Mouse (Mus musculus): ENCODE results near the gene Nol6. TPM values are rescaled to one million over a fixed set of nuclear protein-coding genes. Genes with fewer than 3 reads are reported as not detected.

The Nol6 gene
- polyA plus RNA-seq, 1 experiment from 2014 or later = 18.6 TPM

GRCm38 (mm10) chr4:41097871-41098576 lies 26.2 kb downstream of the Nol6 start, which contains the start of gene Aqp3:
Gene Aqp3, minus strand, starts transcription at chr4:41098183.
- Histone ChIP-seq H3K9me3 (replicated peaks; ENCODE audit: control insufficient read depth, low read length) (no peaks in the 10 kb centered on the region), H3K4me1 (ENCODE audit: control insufficient read depth, insufficient read depth, low read length) (no peaks in the 10 kb centered on the region; the same call in 1 of the 2 replicates), H3K4me2 (ENCODE audit: low read depth, low read length) (peak within 1 kb of the TSS; percentile 91), H3K9ac (replicated peaks; ENCODE audit: low read length) (peak within 1 kb of the TSS; percentile 39), H3K27ac (replicated peaks; ENCODE audit: low read depth, low read length) (no peak within 1 kb of the TSS), H3K27me3 (ENCODE audit: control insufficient read depth, insufficient read depth, low read length) (peaks cover 18% of the 10 kb centered on the region), H3K4me3 (ENCODE audit: low read depth, low read length) (peak within 1 kb of the TSS; percentile 39), H3K36me3 (replicated peaks; ENCODE audit: control insufficient read depth, insufficient read depth, low read depth, low read length) (no peaks in the 10 kb centered on the region)
- DNase-seq (ENCODE audit: low spot score) = peak; percentile 26
- ATAC-seq (replicated peaks; ENCODE audit: insufficient number of reproducible peaks, low FRiP score, low TSS enrichment, low read depth) = 0 out of 2 replicates have a peak, but pooled peaks have one; percentile 8
- WGBS = 2% methylated on average over 42 of the region's 42 CpGs

DNA sequence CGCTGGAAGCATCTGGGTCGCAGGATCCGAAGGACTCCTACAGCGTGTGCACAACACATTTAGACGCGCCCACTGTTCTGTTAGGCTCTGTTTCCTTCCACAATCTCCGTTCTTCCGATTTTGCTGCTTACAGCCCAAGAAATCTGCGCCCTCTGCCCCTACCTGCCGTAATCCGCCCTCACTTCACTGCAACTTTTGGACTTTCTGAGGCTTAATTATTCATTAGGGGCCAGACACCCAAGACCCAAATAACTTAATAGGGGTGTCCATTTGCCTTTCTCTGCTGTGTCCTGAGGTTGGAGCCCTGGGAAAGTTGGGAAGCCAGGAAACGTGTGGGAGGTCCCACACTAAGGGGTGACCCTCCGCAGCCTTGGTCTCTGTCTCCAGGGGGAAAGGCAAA lies 26.9 kb downstream of the Nol6 start:
- ATAC-seq (replicated peaks; ENCODE audit: insufficient number of reproducible peaks, low FRiP score, low TSS enrichment, low read depth) (no peak), DNase-seq (ENCODE audit: low spot score) (no peak)
- Histone ChIP-seq H3K4me2 (ENCODE audit: low read depth, low read length) (no peak overlapping the region; the same call in 1 of the 2 replicates), H3K27me3 (ENCODE audit: control insufficient read depth, insufficient read depth, low read length) (peaks cover 18% of the 10 kb centered on the region), H3K36me3 (replicated peaks; ENCODE audit: control insufficient read depth, insufficient read depth, low read depth, low read length) (no peaks in the 10 kb centered on the region), H3K9me3 (replicated peaks; ENCODE audit: control insufficient read depth, low read length) (no peaks in the 10 kb centered on the region), H3K4me1 (ENCODE audit: control insufficient read depth, insufficient read depth, low read length) (no peaks in the 10 kb centered on the region; the same call in 1 of the 2 replicates), H3K4me3 (ENCODE audit: low read depth, low read length) (no peak overlapping the region; the same call in 1 of the 2 replicates), H3K9ac (replicated peaks; ENCODE audit: low read length) (no peak overlapping the region), H3K27ac (replicated peaks; ENCODE audit: low read depth, low read length) (no peak overlapping the region)
- WGBS = 39% methylated on average over 13 of the region's 13 CpGs

DNA sequence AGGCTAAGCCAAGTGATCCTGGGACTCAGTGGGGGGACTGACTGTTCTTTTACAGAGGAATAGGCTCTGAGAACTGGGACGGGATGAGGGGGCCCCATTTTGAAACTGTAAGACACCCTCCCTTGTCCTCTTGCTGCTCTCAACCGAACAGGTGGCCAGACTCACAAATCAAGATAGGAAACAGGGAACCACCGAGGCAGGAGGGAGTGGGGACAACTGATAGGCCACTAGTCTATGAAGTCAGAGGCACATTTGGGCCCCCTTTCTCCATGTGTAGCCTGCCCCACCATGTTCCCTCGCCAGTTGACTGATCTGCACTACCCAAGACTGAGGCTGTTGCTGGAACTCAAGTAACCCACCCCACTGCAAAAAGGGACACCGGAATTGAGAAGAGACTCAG lies 27.5 kb downstream of the Nol6 start:
- H3K4me3 ChIP-seq (ENCODE audit: low read depth, low read length) = no peak overlapping the region
- no peak overlapping the region for H3K9ac ChIP-seq (replicated peaks; ENCODE audit: low read length)
- no peaks in the 10 kb centered on the region for H3K36me3 ChIP-seq (replicated peaks; ENCODE audit: control insufficient read depth, insufficient read depth, low read depth, low read length)
- no peak overlapping the region for H3K4me2 ChIP-seq (ENCODE audit: low read depth, low read length)
- WGBS = 66% methylated on average over 5 of the region's 5 CpGs
- no peak for DNase-seq (ENCODE audit: low spot score)
- H3K4me1 ChIP-seq (ENCODE audit: control insufficient read depth, insufficient read depth, low read length) = no peaks in the 10 kb centered on the region; the same call in 1 of the 2 replicates
- no peak overlapping the region for H3K27ac ChIP-seq (replicated peaks; ENCODE audit: low read depth, low read length)
- H3K27me3 ChIP-seq (ENCODE audit: control insufficient read depth, insufficient read depth, low read length) = peaks cover 18% of the 10 kb centered on the region
- no peaks in the 10 kb centered on the region for H3K9me3 ChIP-seq (replicated peaks; ENCODE audit: control insufficient read depth, low read length)
- no peak for ATAC-seq (replicated peaks; ENCODE audit: insufficient number of reproducible peaks, low FRiP score, low TSS enrichment, low read depth)

- Histone ChIP-seq H3K4me3 (ENCODE audit: low read depth, low read length) (no peak overlapping the region), H3K36me3 (replicated peaks; ENCODE audit: control insufficient read depth, insufficient read depth, low read depth, low read length) (no peaks in the 10 kb centered on the region), H3K9ac (replicated peaks; ENCODE audit: low read length) (no peak overlapping the region), H3K9me3 (replicated peaks; ENCODE audit: control insufficient read depth, low read length) (no peaks in the 10 kb centered on the region), H3K27me3 (ENCODE audit: control insufficient read depth, insufficient read depth, low read length) (peaks cover 18% of the 10 kb centered on the region), H3K27ac (replicated peaks; ENCODE audit: low read depth, low read length) (no peak overlapping the region), H3K4me2 (ENCODE audit: low read depth, low read length) (no peak overlapping the region), H3K4me1 (ENCODE audit: control insufficient read depth, insufficient read depth, low read length) (no peaks in the 10 kb centered on the region; the same call in 1 of the 2 replicates)
- DNase-seq (ENCODE audit: low spot score) (no peak), ATAC-seq (replicated peaks; ENCODE audit: insufficient number of reproducible peaks, low FRiP score, low TSS enrichment, low read depth) (no peak)
- WGBS = 59% methylated on average over 8 of the region's 8 CpGs
Observed at GRCm38 (mm10) chr4:41096169-41096568, 28.1 kb downstream of the Nol6 start.

DNA sequence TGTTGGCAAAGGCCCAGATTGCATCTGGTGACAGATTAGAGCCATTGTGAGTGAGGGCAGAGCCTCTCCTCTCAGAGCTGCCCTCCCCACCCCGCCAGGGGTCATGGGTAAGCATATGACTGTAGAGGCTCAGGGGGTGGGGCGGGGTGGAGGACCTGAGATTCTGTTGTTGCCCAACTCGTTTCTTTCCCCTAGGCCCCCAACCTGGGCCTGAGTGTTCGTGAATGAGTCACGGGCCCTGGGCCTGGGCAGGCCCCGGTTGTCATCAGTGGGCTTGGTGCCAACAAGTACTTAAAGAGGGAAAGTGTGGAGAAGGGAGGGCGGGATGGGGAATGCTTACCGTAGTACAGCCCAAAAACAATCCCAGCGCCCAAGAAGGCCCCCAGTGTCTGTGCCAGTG lies 29.9 kb downstream of the Nol6 start:
- Histone ChIP-seq H3K9me3 (replicated peaks; ENCODE audit: control insufficient read depth, low read length) (no peaks in the 10 kb centered on the region), H3K27me3 (ENCODE audit: control insufficient read depth, insufficient read depth, low read length) (peaks cover 18% of the 10 kb centered on the region), H3K4me2 (ENCODE audit: low read depth, low read length) (no peak overlapping the region), H3K9ac (replicated peaks; ENCODE audit: low read length) (no peak overlapping the region), H3K27ac (replicated peaks; ENCODE audit: low read depth, low read length) (no peak overlapping the region), H3K36me3 (replicated peaks; ENCODE audit: control insufficient read depth, insufficient read depth, low read depth, low read length) (no peaks in the 10 kb centered on the region), H3K4me3 (ENCODE audit: low read depth, low read length) (no peak overlapping the region), H3K4me1 (ENCODE audit: control insufficient read depth, insufficient read depth, low read length) (no peaks in the 10 kb centered on the region; the same call in 1 of the 2 replicates)
- no peak for DNase-seq (ENCODE audit: low spot score)
- whole genome bisulfite sequencing = 89% methylated on average over 9 of the region's 9 CpGs
- ATAC-seq (replicated peaks; ENCODE audit: insufficient number of reproducible peaks, low FRiP score, low TSS enrichment, low read depth) = no peak

GRCm38 (mm10) chr4:41092958-41093357 lies 31.3 kb downstream of the Nol6 start:
- H3K4me2 ChIP-seq (ENCODE audit: low read depth, low read length) = no peak overlapping the region
- no peak for DNase-seq (ENCODE audit: low spot score)
- no peak overlapping the region for H3K9ac ChIP-seq (replicated peaks; ENCODE audit: low read length)
- no peaks in the 10 kb centered on the region for H3K9me3 ChIP-seq (replicated peaks; ENCODE audit: control insufficient read depth, low read length)
- no peaks in the 10 kb centered on the region; the same call in 1 of the 2 replicates for H3K4me1 ChIP-seq (ENCODE audit: control insufficient read depth, insufficient read depth, low read length)
- H3K27me3 ChIP-seq (ENCODE audit: control insufficient read depth, insufficient read depth, low read length) = peaks cover 13% of the 10 kb centered on the region
- no peaks in the 10 kb centered on the region for H3K36me3 ChIP-seq (replicated peaks; ENCODE audit: control insufficient read depth, insufficient read depth, low read depth, low read length)
- no peak overlapping the region for H3K4me3 ChIP-seq (ENCODE audit: low read depth, low read length)
- WGBS = 82% methylated on average over 1 of the region's 1 CpGs
- no peak for ATAC-seq (replicated peaks; ENCODE audit: insufficient number of reproducible peaks, low FRiP score, low TSS enrichment, low read depth)
- H3K27ac ChIP-seq (replicated peaks; ENCODE audit: low read depth, low read length) = no peak overlapping the region

DNA sequence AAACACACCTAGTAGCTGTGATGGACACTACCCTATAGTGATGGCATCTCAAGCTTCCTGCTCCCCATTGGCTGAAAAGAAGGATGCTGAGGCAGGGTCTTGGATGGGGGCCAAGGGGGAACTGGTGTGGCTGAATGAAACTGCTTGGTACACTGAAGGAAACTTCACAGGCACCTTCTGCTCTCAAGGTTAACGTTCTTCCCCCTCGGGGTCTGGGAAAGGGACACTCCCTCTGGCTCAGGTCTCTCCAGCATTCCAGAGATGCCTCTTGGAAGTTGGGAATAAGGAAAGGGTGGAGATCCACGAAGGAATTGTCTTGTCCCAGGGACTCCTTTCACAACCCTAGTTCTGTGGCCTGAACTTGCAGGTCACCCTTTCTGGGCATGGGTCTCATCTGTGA lies 32.9 kb downstream of the Nol6 start:
- WGBS = 61% methylated on average over 3 of the region's 3 CpGs
- Histone ChIP-seq H3K27ac (replicated peaks; ENCODE audit: low read depth, low read length) (no peak overlapping the region), H3K9me3 (replicated peaks; ENCODE audit: control insufficient read depth, low read length) (no peaks in the 10 kb centered on the region), H3K4me2 (ENCODE audit: low read depth, low read length) (no peak overlapping the region), H3K27me3 (ENCODE audit: control insufficient read depth, insufficient read depth, low read length) (no peaks in the 10 kb centered on the region), H3K9ac (replicated peaks; ENCODE audit: low read length) (no peak overlapping the region), H3K4me3 (ENCODE audit: low read depth, low read length) (no peak overlapping the region), H3K4me1 (ENCODE audit: control insufficient read depth, insufficient read depth, low read length) (no peaks in the 10 kb centered on the region), H3K36me3 (replicated peaks; ENCODE audit: control insufficient read depth, insufficient read depth, low read depth, low read length) (no peaks in the 10 kb centered on the region)
- DNase-seq (ENCODE audit: low spot score) (no peak), ATAC-seq (replicated peaks; ENCODE audit: insufficient number of reproducible peaks, low FRiP score, low TSS enrichment, low read depth) (no peak)

DNA sequence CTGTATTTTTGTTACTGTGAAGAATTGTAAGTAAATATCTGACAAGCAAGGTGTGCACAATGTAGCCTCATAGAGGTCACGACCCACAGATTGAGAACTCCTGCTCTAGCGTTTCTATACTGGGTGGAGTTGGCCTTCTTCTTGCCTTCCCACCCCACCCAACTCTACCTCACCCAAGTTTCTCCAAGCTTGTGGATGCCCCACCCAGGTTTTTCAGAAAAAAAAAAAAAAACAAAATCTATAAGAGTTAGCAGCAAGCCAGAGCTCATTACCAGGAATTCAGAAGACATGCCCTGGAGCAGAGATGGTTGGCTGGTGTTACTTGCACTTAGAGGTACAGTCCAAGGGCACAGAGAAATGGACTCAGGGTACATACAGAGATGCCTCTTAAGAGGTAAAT lies 34.5 kb downstream of the Nol6 start:
- H3K4me2 ChIP-seq (ENCODE audit: low read depth, low read length) = no peak overlapping the region
- H3K27me3 ChIP-seq (ENCODE audit: control insufficient read depth, insufficient read depth, low read length) = no peaks in the 10 kb centered on the region
- H3K4me3 ChIP-seq (ENCODE audit: low read depth, low read length) = no peak overlapping the region
- no peak for DNase-seq (ENCODE audit: low spot score)
- no peak overlapping the region for H3K27ac ChIP-seq (replicated peaks; ENCODE audit: low read depth, low read length)
- no peaks in the 10 kb centered on the region for H3K4me1 ChIP-seq (ENCODE audit: control insufficient read depth, insufficient read depth, low read length)
- no peak for ATAC-seq (replicated peaks; ENCODE audit: insufficient number of reproducible peaks, low FRiP score, low TSS enrichment, low read depth)
- no peaks in the 10 kb centered on the region for H3K36me3 ChIP-seq (replicated peaks; ENCODE audit: control insufficient read depth, insufficient read depth, low read depth, low read length)
- 68% methylated on average over 2 of the region's 2 CpGs for WGBS
- H3K9ac ChIP-seq (replicated peaks; ENCODE audit: low read length) = no peak overlapping the region
- no peaks in the 10 kb centered on the region for H3K9me3 ChIP-seq (replicated peaks; ENCODE audit: control insufficient read depth, low read length)

Measured in embryonic facial prominence, embryonic 11.5 days (tissue).